Mouse (Mus musculus) left cerebral cortex, adult 11 months (tissue): ENCODE data around the gene Gpr1.

Source experiments
- DNase-seq: peaks from one replicate; pipeline ENCODE4 v3.0.0; 2022; ENCODE audit warnings: low spot score

Gene Gpr1

GRCm38 (mm10) chr1:63214271-63214558 is at the start of gene Gpr1:
Gene Gpr1, minus strand, starts transcription at chr1:63214543.
- DNase-seq = no peak

GRCm38 (mm10) chr1:63263671-63264070 is 49.3 kb upstream of the Gpr1 start:
- no peak for DNase-seq

- DNase-seq = no peak
Measured at GRCm38 (mm10) chr1:63261041-63261590, 46.8 kb upstream of the Gpr1 start.

- no peak for DNase-seq
Measured at GRCm38 (mm10) chr1:63260742-63261033, 46.3 kb upstream of the Gpr1 start.

GRCm38 (mm10) chr1:63259916-63260741 is 45.8 kb upstream of the Gpr1 start:
- no peak for DNase-seq

GRCm38 (mm10) chr1:63259271-63259830 is 45.0 kb upstream of the Gpr1 start:
- no peak for DNase-seq

- no peak for DNase-seq
Measured at GRCm38 (mm10) chr1:63258501-63258900, 44.2 kb upstream of the Gpr1 start.

GRCm38 (mm10) chr1:63256083-63256482 is 41.7 kb upstream of the Gpr1 start:
- no peak for DNase-seq

GRCm38 (mm10) chr1:63255101-63255500 is 40.8 kb upstream of the Gpr1 start:
- DNase-seq = no peak

GRCm38 (mm10) chr1:63253291-63253690 is 38.9 kb upstream of the Gpr1 start:
- no peak for DNase-seq

GRCm38 (mm10) chr1:63252351-63253209 is 38.2 kb upstream of the Gpr1 start:
- no peak for DNase-seq

GRCm38 (mm10) chr1:63249261-63249660 is 34.9 kb upstream of the Gpr1 start:
- no peak for DNase-seq

- DNase-seq = no peak
Measured at GRCm38 (mm10) chr1:63248360-63248851, 34.1 kb upstream of the Gpr1 start.

GRCm38 (mm10) chr1:63247831-63248359 is 33.6 kb upstream of the Gpr1 start:
- DNase-seq = no peak

GRCm38 (mm10) chr1:63246862-63247521 is 32.6 kb upstream of the Gpr1 start:
- DNase-seq = no peak

GRCm38 (mm10) chr1:63243854-63244253 is 29.5 kb upstream of the Gpr1 start:
- DNase-seq = no peak

- no peak for DNase-seq
Measured at GRCm38 (mm10) chr1:63239751-63240150, 25.4 kb upstream of the Gpr1 start.

- DNase-seq = no peak
Measured at GRCm38 (mm10) chr1:63239305-63239704, 25.0 kb upstream of the Gpr1 start.

- DNase-seq = no peak
Measured at GRCm38 (mm10) chr1:63237371-63237770, 23.0 kb upstream of the Gpr1 start.

GRCm38 (mm10) chr1:63227241-63227640 is 12.9 kb upstream of the Gpr1 start:
- no peak for DNase-seq

GRCm38 (mm10) chr1:63225890-63226289 is 11.5 kb upstream of the Gpr1 start:
- DNase-seq = no peak

- no peak for DNase-seq
Measured at GRCm38 (mm10) chr1:63225009-63225408, 10.7 kb upstream of the Gpr1 start.
